Mouse (Mus musculus): Measurements from ENCODE around the gene Negr1. TPM values are rescaled to one million over a fixed set of nuclear protein-coding genes. Genes with fewer than 3 reads are reported as not detected.

Negr1 gene
- total RNA-seq, 1 experiment from 2014 or later, result not detected

- no peak for ATAC-seq (replicated peaks; ENCODE audit: insufficient number of reproducible peaks, low FRiP score, low TSS enrichment, poor library complexity, severe bottlenecking)
Observed at GRCm38 (mm10) chr3:156882129-156882528, 320.5 kb downstream of the Negr1 start.

DNA sequence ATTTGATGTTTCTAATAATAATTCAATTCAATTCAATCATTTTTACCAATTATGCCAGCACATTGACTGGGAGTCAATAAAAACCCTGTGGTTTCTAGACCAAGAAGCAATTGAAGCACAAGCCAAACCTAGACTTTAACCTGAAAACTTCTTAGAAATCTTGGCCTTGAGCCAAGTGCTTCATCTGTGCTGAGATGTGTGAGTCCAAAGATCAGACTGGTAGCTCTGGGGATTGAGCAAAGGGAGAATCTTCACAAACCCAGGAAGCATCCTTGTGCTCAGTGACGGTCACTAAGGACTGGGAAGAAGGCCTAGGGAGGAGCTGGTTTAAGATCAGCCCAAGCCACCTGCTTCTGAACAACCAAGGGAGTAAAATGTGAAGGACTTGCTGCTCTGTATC is 322.3 kb downstream of the Negr1 start:
- no peak for ATAC-seq (replicated peaks; ENCODE audit: insufficient number of reproducible peaks, low FRiP score, low TSS enrichment, poor library complexity, severe bottlenecking)

DNA sequence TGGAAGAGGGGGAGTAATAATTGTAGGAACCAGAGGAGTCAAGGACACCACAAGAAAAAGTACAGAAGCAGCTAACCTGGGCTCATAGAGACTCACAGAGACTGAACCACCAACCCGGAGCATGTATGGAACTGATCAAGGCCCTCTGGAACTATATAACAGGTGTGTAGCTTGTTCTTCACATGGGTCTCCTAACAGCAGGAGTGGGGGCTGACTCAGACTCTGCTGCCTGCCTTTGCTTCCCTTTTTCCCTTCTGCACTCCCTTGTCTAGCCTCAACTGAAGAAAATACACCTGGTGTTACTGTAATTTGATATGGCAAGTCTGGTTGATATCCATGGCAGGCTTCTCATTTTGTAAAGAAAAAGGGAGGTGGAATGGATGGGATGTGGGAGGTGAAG is 324.1 kb downstream of the Negr1 start:
- no peak for ATAC-seq (replicated peaks; ENCODE audit: insufficient number of reproducible peaks, low FRiP score, low TSS enrichment, poor library complexity, severe bottlenecking)

- no peak for ATAC-seq (replicated peaks; ENCODE audit: insufficient number of reproducible peaks, low FRiP score, low TSS enrichment, poor library complexity, severe bottlenecking)
Observed at GRCm38 (mm10) chr3:156886915-156887314, 325.3 kb downstream of the Negr1 start.

DNA sequence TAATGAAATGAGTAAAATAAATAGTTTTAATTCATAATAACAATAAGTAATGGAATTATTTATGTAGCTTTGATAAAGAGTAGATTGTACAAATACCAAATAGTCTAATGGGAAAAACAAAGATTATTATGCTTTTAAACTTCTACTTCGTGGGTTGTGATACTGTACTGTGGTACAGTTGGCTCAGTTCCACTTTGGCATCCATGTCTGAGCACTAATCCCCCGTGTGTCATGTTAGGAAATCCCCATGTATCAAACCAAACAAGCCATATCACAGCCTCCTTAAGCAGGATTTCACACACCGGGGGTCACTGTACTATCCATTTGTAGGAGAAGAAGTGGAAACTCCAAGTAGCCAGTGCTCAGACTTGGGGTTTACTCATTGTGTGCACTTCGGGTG is 329.4 kb downstream of the Negr1 start:
- no peak for ATAC-seq (replicated peaks; ENCODE audit: insufficient number of reproducible peaks, low FRiP score, low TSS enrichment, poor library complexity, severe bottlenecking)

DNA sequence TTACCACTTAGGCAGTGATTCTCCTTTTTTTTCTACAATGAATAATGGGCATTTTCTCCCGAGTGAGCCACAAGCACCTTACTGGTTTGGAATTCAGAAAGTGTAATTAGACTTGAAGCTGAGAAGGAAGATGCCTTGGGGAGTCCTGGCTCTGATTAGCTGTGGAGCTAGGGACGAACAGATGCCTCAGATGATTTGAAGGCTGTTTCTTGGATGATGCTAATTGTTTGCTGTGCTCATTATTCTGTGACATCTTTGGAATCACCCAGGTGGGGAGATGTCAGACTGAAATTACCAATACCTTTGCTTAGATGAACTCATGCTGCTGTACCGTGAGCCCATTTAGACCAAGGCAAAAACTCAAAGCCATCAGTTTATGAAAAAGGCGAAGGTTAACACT is 333.7 kb downstream of the Negr1 start:
- no peak for ATAC-seq (replicated peaks; ENCODE audit: insufficient number of reproducible peaks, low FRiP score, low TSS enrichment, poor library complexity, severe bottlenecking)

DNA sequence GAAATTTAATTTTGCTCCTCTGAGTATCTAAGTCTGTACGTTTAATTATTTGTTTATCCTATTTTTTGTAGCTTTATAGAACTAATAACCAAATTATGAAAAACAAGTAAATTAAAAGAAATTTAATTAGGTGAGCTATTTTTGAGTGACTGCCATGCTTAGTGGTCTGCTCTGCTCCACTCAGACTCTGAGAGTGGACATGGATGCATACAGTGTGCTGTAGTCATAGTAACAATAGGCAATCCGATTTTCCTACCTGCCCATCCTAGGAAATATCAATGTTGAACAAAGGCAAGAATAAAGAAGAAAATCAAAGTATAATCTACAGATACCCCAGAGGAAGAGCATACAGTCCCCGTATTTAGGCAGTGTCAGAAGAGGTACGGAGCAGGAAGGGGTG is 334.5 kb downstream of the Negr1 start:
- no peak for ATAC-seq (replicated peaks; ENCODE audit: insufficient number of reproducible peaks, low FRiP score, low TSS enrichment, poor library complexity, severe bottlenecking)

- ATAC-seq (replicated peaks; ENCODE audit: insufficient number of reproducible peaks, low FRiP score, low TSS enrichment, poor library complexity, severe bottlenecking), result no peak
Observed at GRCm38 (mm10) chr3:156896552-156896951, 335.0 kb downstream of the Negr1 start.

- no peak for ATAC-seq (replicated peaks; ENCODE audit: insufficient number of reproducible peaks, low FRiP score, low TSS enrichment, poor library complexity, severe bottlenecking)
Observed at GRCm38 (mm10) chr3:156901140-156901539, 339.5 kb downstream of the Negr1 start.

- no peak for ATAC-seq (replicated peaks; ENCODE audit: insufficient number of reproducible peaks, low FRiP score, low TSS enrichment, poor library complexity, severe bottlenecking)
Observed at GRCm38 (mm10) chr3:156903925-156904576, 342.5 kb downstream of the Negr1 start.

GRCm38 (mm10) chr3:156912816-156913215 is 351.2 kb downstream of the Negr1 start:
- ATAC-seq (replicated peaks; ENCODE audit: insufficient number of reproducible peaks, low FRiP score, low TSS enrichment, poor library complexity, severe bottlenecking), result no peak

- no peak for ATAC-seq (replicated peaks; ENCODE audit: insufficient number of reproducible peaks, low FRiP score, low TSS enrichment, poor library complexity, severe bottlenecking)
Observed at GRCm38 (mm10) chr3:156921369-156921768, 359.8 kb downstream of the Negr1 start.

DNA sequence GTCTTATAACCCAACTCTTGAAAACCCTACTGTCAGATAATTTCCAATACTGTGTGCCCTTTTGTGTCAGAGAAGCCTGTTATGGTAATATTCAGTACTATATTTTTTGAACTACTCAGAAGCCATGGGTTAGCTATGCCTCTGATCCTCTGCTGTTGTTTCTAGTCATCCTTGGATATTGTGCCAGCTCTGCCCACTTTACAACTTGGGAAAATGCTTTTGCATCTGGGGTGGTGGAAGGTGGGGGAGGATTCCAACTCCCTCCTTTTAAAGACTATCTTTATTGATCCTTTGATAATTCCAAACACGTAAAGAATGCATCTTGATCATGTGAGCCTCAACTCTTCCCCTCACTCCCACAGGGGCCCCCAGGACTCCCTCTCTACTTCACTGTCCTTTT is 361.6 kb downstream of the Negr1 start:
- ATAC-seq (replicated peaks; ENCODE audit: insufficient number of reproducible peaks, low FRiP score, low TSS enrichment, poor library complexity, severe bottlenecking), result no peak

- ATAC-seq (replicated peaks; ENCODE audit: insufficient number of reproducible peaks, low FRiP score, low TSS enrichment, poor library complexity, severe bottlenecking), result no peak
Observed at GRCm38 (mm10) chr3:156925102-156925501, 363.5 kb downstream of the Negr1 start.

DNA sequence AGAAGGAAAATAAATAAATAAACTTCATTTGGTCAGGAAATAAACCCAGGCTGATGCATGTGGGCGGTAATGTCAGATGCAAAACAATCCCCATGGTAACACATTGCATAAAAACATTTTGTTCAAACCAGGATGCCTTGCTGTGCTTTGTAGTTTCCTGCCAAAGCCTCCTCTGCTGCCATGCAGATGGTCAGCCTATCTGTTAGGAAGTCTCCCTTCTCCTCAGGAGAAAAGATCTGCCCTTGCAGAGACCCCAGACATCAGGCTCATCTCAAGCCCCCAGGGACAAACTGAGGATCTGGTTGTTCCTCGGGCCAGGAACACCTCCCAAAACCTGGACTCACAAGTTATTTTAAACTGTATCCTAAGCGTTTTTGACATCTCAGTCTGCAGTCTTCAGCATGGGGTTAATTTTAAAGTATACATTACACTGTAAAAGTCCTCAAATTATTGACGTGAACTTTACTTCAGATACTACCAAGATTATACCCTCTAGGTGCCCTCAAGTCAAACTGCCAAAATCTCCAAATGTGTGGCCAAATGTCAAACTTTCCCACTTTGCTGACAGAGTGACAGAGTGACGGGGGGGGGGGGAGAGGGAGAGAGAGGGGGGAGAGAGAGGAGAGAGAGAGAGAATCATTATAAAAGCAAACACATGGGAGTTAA is 366.9 kb downstream of the Negr1 start:
- ATAC-seq (replicated peaks; ENCODE audit: insufficient number of reproducible peaks, low FRiP score, low TSS enrichment, poor library complexity, severe bottlenecking), result no peak

GRCm38 (mm10) chr3:156929062-156929397 is 367.4 kb downstream of the Negr1 start:
- ATAC-seq (replicated peaks; ENCODE audit: insufficient number of reproducible peaks, low FRiP score, low TSS enrichment, poor library complexity, severe bottlenecking), result no peak

DNA sequence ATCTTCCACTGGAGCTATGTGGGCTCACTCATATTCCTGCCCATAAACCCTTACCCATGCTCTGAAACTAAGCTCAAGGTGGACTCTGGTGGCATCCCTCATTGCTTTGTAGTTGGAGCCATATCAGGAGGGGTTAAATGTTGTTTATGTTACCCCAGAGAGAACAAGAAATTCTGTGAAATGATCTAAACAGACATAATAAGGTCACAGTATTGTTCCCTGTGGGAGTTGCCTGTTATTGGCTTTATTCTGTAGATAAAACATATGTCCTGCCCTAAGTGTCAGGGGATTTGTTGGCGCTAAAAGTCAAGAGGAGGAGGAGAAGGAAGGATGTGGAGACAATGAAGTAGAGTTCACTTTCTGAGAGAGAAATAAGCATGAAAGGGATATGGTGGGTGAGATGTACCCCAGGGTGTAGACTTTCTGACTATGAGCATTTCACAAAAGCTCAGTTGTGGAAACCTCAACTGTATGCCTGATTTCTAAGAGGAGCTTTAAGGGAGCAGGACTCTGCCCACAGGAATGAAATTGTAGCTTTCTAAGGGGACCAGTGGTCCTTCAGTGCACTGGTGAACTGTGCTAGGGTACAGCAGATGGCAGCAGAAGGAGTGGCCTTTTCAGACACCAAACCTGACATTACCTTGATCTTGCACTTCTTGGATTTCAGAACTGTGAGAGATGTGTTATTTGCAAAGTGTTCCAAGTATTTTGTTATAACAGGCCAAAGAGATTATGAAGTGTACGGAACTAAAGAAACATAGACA is 368.3 kb downstream of the Negr1 start:
- ATAC-seq (replicated peaks; ENCODE audit: insufficient number of reproducible peaks, low FRiP score, low TSS enrichment, poor library complexity, severe bottlenecking), result no peak

DNA sequence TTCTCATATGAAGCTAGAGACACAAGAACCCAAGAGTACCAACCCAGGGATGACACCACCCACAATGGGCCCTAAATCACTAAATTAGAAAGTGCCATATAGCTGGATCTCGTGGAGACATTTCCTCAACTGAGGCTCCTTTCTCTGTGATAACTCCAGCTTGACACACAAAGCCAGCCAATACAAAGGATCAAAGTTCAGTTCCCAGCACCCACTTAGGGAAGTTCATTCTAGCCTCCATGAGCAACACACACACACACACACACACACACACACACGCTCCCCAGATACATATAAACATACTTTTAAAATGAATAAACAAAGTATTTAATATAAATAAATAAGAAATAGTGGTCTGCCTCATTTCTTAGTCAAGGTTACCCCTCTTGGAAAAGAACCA is 369.4 kb downstream of the Negr1 start:
- no peak for ATAC-seq (replicated peaks; ENCODE audit: insufficient number of reproducible peaks, low FRiP score, low TSS enrichment, poor library complexity, severe bottlenecking)

DNA sequence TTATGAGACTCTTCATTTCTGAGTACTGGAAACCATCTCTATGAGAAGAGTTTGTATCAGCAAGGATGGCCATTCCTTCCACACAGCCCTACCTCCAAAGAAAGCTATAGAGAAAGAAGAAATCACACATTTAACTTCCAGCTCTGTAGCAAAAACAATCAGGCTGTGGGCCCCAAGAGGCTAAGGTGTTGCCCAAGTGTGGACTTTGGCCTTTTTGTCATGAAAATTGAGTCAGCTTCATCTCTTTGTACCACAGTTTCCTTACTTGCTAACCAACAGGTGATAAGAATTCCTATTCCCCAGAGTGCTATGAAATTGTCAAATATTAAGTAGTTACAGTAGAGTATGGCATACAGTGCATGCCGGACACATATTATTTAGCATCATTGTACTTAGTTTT is 369.9 kb downstream of the Negr1 start:
- no peak for ATAC-seq (replicated peaks; ENCODE audit: insufficient number of reproducible peaks, low FRiP score, low TSS enrichment, poor library complexity, severe bottlenecking)

DNA sequence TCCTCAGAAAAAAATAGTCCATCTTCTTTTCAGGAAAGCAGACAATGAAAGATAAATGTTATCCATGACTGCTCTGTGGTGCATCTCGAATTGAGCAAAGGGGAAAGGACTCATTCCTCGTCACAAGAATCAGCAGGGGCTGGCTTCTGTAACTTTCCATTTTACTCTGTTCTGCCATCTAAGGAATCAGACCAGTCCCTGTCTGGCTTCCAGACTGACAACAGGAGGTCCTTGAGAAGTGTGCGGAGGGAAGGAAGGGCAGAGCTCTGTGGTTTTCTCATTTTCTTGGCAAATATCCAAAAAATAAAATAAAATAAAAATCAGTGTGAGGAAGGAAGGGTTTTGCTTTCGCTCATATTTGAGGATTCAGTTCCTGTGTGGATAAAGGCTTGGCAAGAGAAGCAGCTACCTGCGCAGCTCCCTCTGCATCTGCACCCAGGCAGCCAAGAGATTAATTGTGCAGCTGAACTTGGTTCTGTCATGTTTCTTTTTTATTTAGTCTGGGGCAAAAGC is 373.2 kb downstream of the Negr1 start:
- ATAC-seq (replicated peaks; ENCODE audit: insufficient number of reproducible peaks, low FRiP score, low TSS enrichment, poor library complexity, severe bottlenecking), result no peak

Data from monocyte, adult 5-6 weeks (primary cell).